Mouse (Mus musculus): ENCODE measurements at regions not wholly inside any gene's neighbourhood (a gene's known extent, or its start where the extent isn't known, plus 50 kb on each side); places are given as distances from the start of the nearest gene placed in this dataset.

DNA sequence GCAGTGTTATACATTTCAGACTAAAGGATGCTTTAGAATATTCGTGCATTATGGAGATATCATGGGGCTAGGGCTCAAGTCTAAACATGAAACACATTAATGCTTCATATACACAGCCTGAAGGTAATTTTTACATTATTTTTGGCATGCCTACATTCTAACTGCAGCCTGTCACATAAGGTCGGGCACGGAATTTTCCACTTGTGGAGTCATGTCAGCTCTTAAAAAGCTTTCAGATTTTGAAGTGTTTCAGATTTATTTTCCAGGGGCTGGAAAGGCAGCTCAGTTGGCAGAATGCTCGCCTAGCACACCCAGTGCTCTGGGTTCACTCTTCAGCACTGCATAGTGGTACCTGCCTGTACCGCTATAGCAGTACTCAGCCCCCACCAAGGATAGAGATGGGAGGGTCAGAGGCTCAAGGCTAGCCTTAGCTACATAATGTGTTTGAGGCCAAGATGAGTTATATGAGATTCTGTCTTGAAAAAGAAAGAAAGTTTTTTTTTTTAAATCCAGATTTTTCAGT is 214.6 kb upstream of the Jarid2 start:
- in situ Hi-C loops (cut with MboI; ENCODE audit: unreplicated experiment in 2 of 2) = no loop called here

DNA sequence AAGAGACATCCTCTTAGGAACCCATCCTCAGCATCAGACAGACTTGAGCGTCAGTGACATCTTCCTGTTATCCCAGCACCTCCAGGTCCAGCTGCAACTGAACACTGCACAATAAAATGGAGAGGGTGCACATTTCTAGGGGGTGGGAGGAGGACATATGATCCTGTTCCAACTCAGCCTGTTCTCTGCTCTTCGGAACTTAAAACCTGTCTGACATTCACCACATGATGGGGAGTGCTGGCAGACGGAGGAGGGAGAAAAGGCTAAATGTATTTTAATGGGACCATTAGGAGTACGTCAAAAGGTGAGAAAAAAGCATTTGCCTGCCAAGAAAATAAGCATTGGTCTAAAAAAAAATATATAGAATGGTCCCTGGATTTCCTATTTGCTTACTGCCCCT is 212.4 kb upstream of the Jarid2 start:
- in situ Hi-C loops (cut with MboI; ENCODE audit: unreplicated experiment in 2 of 2) = no loop called here

DNA sequence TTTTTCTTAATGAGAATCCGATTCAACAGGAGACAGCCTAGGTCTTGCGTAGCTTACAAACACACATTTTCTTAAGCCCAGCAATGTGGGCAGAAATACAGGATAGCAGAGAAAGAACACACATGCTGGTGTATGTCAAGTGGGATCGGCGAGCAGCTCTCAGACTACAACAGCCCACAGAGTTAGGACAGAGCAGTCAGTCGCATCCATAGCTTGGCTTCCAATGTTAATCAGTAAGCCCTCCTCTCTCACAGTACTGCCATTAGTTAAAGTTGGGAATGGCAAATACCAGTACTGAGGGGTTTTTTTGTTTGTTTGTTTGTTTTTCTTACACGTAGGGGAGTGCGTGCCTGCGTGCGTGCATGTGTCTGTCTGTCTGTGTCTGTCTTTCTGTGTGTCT is 212.0 kb upstream of the Jarid2 start:
- in situ Hi-C loops (cut with MboI; ENCODE audit: unreplicated experiment in 2 of 2) = no loop called here

DNA sequence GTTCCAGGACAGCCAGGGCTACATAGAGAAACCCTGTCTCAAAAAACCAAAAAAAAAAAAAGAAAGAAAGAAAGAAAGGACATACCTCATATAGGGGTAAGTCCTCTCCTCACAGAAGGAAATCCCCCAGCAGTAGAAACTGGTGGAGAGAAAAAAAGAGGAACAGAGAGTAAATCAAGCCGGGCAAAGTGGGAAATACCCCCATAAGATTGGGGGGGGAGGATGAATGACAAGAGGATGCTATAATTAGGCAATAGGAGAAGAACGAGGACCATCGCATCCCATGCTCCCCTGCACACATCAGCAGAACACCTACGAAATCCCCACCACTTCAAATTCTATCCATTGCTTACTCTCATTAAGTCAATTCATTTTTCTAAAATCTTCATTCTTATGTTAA is 211.1 kb upstream of the Jarid2 start:
- in situ Hi-C loops (cut with MboI; ENCODE audit: unreplicated experiment in 2 of 2) = no loop called here

DNA sequence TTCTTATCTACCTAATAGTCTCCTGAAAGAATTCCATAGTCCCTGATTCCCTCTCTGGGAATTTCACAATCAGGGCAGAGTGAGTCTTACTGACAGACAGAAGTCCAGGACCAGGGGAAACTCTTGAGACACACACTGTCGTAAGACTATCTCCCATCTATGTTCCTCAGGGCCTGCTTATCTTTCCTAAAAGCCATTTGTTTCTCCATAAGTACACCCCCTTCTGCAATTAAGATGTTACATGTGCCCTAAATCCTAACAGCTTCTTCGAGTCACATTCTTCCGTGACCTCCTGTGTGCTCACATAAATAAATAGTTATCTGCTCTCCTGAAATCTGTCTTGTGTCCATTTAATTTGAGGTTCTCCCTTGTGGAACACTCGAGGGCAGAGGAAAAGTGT is 205.8 kb upstream of the Jarid2 start:
- in situ Hi-C loops (cut with MboI; ENCODE audit: unreplicated experiment in 2 of 2) = no loop called here

DNA sequence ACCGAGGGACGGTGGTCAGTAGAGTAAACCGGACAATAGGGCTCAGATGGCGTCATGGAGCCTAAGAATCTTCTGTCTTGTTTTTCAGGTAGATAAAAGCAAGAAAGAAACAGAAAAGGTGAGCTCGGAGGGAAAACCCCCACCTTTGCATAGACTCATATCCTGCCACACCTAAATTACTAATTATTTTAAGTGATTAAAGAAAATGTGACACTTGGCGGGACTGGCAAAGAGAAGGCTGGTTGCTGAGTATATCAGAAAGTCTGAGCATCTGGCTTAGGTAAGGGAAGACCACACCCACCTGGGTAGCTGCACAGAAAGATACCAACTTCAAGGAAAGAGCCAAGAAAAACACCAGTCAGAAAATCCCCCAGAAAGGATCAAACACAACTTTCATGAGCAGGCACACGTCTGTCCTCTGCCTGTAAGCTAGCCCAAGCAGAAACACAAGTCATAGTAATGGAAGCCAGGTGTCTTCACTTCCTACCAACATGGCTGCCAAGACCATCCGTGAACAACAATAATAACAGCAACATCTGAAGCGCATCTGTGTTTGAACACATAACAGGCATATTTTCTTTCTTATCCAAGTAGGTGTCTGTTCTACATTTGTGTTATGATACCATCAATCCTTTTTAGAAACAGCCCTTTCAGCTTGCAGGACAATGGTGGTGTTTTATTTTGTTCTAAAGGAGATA is 198.3 kb upstream of the Jarid2 start:
- in situ Hi-C loops (cut with MboI; ENCODE audit: unreplicated experiment in 2 of 2) = no loop called here

DNA sequence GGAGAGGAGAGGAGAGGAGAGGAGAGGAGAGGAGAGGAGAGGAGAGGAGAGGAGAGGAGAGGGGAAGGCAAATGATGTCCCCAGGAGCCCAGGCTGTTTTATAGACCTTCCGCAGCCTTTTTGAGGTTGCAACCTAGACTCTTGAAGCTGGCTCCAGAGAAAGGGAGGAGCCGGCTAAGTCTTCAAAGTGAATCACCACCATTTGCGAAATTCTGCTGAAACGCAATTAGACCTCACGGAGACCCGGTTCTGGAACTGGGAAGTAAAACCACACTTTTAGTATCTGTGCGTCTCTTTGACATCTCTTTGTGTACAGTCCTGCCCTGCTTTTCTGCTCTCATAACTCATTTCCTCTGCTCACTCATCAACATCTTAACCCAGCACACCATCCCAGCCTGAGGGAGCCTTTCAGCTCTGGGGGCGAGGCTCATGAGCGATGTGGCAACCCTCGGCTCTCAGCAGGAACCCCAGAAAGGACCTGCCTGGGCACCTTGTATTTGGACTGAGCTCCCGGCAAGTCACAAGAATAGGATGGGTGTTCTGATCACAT is 196.6 kb upstream of the Jarid2 start:
- in situ Hi-C loops (cut with MboI; ENCODE audit: unreplicated experiment in 2 of 2) = no loop called here

DNA sequence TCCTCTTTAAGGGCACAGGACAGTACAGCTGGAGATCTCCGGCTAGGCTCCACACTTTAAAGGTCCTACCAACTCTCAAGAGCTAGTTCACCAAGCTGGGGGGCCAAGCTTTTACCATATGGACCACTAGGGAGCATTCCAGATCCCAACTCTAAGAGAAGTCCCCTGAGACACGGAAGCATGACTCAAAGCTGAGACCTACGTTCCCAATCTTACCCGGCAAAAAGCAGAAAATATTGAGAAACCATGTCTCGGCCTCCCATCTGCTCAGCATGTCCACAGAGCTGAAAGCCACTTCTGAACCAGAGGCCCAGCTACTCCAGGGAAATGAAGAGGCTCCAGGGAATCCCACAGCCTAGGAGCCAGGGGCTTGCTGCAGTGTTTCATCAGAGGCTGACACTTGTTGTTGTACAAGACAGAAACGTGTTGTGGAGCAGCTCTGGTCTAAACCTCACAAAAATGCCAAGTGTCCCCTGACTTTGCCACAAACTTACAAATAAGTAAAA is 194.6 kb upstream of the Jarid2 start:
- in situ Hi-C loops (cut with MboI; ENCODE audit: unreplicated experiment in 2 of 2) = no loop called here

DNA sequence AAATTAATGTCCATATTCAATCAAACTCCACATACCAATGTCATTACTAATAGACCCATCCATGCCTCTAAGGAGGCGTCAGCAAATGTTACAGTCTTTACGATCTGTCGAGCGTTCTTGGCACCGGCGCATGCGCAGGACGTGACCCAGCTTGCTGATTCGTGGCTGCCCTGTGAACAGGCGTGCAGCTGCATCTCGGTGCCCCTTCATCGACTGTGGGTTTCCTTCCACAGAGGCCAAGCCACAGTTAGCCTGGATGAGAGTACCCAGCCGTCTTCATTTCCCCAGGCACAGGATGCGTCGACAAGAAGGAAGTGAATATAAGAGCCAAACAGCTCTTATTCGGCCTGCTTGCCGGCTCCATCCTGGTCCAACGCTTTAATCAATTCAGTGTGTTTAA is 193.8 kb upstream of the Jarid2 start:
- in situ Hi-C loops (cut with MboI; ENCODE audit: unreplicated experiment in 2 of 2) = no loop called here

DNA sequence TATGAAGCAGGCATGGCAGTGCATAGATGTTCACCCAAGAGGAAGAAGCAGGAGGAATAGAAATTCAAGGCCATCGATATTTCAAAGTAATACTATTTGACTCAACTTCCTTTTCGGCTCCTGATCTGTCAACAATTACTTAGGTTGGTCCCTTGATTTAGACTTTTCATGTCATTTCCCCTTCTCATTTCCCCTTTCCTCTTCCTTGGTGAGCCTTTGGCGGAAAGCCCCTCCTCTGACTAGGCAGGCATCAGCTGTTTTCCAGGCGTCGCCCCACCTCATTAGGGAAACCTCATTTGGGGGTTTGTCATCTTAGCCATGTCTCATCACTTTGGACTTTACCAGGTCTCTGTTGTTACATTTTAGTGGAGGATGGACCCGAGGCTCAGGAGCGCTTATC is 191.0 kb upstream of the Jarid2 start:
- in situ Hi-C loops (cut with MboI; ENCODE audit: unreplicated experiment in 2 of 2) = no loop called here

DNA sequence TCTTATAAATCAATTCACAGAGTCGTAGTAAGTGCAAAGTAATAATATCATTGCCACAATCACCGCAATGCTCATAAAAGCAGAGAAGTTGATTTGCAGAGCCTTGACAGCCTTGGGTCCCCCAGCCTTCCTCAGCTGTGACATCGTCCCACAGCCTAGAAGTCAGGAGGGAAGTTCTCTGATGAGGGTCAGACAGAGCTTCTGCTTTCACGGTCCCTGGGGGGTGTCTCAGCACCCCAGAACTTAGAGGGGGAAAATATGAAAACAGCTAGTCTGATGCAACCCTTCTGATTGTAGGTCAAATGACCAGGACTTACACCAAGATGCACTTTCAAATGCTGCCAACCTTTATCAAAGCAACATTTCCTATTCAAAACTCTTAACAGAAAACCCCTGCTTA is 188.9 kb upstream of the Jarid2 start:
- in situ Hi-C loops (cut with MboI; ENCODE audit: unreplicated experiment in 2 of 2) = no loop called here

DNA sequence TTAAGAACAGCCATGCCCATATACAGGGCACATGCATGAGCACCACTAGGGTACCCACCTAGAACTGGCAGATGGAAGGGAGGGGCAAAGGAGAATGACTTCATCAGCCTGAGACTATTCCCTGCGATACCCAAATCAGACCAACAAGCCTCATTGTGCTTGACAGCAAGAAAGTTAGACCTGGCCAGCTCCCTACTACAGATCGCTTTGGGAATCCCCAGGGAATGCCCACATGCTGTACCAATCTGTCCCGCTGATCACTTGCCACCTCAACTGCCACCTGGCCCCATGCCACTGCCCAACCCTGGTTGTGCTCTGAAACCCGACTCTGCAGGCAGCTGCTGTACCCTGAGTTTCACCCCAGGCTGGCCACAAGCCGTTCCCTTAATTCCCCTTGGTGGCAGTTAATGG is 188.0 kb upstream of the Jarid2 start:
- in situ Hi-C loops (cut with MboI; ENCODE audit: unreplicated experiment in 2 of 2) = no loop called here

DNA sequence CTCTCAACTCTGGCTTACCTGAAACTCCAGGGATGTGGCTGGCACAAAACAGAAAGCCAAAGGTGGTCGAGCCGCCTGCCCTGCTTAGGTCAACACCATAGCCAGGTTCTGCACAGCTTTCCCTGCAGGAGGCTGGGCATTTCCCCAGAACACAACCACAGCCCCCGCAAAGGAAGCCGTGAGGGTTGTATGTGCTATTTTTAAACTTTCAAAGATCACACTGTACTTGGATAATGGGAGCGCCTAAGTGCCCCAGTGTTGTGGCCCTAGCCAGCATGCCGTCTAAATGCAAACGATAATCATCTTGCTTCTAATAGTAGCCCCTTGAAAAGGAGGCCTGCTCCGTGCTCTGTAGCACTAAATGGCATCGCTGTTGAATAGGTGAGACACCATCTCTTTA is 184.5 kb upstream of the Jarid2 start:
- in situ Hi-C loops (cut with MboI; ENCODE audit: unreplicated experiment in 2 of 2) = no loop called here

DNA sequence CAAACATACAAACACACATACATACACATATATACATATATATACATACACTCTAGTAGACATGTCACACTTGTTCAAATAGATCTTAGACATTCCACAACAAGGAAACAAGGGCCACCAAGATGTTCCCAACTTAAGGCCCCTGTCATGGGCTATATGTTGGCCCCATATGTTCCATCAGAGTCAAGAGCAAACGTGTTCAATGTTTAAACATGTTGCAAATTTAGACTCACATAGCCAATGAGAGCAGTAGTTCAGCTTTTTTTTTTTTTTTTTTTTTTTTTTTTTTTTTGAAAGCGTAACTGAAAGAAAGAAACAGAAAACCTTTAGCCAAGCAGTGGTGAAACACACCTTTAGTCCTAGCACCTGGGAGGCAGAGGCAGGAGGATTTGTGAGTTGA is 183.0 kb upstream of the Jarid2 start:
- in situ Hi-C loops (cut with MboI; ENCODE audit: unreplicated experiment in 2 of 2) = no loop called here

DNA sequence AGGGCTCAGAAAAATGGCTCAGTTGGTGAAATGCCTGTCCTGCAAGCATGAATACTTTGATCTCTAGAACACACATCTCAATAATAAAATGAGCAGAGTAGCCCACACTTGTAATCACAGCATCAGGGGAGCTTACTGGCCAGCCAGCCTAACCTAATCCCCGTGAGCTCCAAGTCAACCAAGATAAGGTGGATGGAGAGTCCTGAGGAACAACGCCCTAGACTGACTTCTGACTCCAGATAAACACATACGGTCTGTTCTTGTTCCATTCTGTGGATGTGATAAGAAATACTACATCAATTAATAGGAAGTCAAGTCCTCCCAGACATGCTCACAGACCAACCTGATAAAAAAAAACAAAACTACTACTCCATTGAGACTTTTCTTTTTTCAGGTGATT is 180.4 kb upstream of the Jarid2 start:
- in situ Hi-C loops (cut with MboI; ENCODE audit: unreplicated experiment in 2 of 2) = no loop called here

DNA sequence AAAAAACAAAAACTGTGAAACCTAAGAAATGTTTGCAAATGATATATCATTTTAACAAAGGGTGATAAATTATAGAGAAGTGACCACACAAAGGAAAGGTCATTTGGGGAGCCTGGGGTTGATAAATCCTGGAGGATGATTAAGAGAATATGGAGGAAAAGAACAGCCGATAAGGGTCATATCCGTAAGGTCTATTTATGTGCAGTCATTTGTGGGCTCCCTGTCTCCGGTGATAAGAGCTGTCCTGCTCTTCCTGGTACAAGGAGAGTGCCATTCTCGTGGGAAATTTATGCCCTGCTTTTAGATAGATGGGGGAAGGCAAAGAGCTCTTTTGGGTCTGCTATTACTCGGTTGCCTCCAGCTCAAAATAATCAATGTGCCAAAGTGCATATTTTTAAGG is 175.9 kb upstream of the Jarid2 start:
- in situ Hi-C loops (cut with MboI; ENCODE audit: unreplicated experiment in 2 of 2) = no loop called here

DNA sequence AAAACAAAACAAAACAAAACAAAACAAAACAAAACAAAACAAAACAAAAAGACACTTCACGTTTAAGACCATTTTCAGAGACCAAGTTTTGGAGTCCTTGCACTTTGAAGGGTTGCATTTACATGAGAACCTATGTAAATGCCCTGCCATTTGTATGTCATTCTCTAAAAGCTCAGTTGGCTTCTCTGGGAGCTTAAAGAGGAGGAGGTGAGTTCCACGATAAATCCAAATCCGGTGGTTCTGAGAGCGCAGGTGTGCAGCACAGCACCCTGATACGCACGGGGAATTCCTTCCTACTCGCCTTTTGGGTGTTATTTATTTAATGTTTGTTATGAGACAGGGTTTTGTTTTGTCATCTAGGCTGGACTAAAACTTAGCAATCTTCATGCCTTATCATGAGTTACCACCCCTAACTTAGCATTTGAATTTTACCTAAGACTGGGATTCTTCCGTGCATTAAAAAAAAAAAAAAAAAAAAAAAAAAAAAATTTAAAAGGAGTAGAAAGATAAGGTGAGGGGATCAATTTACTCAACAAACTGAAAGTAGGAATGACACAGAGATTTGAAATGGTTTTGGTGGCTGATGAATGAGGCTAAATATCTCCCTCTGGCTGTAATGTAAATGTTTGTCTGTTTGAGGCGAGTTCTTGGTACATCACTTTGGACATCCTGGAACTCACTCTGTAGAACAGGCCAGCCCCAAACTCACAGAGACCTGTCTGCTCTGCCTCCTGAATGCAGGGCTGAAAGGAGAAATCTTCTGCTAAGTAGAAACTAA is 174.4 kb upstream of the Jarid2 start:
- in situ Hi-C loops (cut with MboI; ENCODE audit: unreplicated experiment in 2 of 2) = no loop called here

DNA sequence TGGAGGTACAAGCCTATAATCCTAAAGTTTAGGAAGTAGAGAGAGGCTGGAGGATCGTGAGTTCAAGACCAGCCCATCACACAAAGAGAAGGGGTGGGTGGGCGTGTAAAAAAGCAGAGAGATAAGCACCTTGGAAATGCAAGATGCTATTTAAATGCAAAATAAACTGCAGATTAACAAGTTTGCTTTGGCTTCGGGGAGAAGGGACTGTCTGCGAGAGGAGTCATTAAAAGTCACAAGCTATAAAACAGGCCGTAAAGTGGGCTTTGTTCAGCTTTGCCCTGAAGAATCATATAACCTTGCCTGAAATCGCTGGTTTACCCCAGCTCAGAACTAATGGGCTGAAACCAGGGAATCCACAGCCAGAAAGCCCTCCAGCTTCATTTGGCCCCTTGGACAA is 173.3 kb upstream of the Jarid2 start:
- in situ Hi-C loops (cut with MboI; ENCODE audit: unreplicated experiment in 2 of 2) = no loop called here

DNA sequence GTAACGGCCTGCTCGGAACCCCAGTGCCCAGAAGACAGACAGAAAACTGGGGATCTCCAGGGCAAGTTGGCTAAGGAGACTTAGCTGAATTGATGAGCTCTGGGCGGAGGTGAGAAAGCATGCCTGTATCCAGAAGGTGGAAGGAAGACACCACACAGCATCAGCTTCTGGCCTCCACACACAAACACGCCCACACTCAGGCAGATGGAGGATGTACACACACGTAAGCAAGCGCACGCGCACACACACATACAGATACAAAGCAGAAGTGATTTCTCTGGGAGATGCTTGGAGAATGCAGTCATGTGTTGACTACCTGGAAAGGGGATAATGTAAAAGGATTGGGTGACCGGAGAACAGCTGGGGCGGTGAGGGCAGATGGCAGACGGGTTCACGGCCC is 171.2 kb upstream of the Jarid2 start:
- in situ Hi-C loops (cut with MboI; ENCODE audit: unreplicated experiment in 2 of 2) = no loop called here

DNA sequence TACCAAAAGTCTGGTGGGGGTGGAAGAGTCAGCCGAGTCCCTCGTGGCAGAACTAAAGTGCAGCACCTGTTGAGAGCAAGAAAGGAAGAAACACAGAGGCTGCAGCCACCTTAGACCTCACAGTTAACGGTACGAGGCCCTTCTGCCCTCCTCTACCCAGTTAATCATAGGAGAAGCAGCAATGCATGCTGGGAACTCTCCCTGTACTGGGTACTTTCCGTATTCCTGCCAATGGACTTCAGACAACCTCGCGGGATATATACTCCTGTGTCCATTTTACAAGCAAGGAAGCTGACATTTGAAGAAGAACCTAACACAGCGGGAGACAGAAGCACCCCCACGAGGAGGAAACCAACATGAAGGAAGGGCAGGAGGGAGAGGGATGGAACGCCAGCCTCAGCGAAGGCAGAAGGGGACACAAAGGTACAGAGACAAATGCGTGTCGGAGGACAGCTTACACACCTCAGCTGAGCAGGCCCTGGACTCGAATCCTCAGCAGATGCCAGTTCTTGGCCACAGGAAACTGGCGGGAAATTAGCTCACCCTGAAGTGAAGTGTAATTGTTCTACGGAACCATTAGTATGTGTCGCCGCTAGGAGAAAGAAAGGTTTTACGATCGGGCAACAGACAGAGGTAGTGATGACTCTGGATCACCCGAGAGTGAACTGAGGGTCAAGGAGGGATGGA is 170.6 kb upstream of the Jarid2 start:
- in situ Hi-C loops (cut with MboI; ENCODE audit: unreplicated experiment in 2 of 2) = no loop called here

DNA sequence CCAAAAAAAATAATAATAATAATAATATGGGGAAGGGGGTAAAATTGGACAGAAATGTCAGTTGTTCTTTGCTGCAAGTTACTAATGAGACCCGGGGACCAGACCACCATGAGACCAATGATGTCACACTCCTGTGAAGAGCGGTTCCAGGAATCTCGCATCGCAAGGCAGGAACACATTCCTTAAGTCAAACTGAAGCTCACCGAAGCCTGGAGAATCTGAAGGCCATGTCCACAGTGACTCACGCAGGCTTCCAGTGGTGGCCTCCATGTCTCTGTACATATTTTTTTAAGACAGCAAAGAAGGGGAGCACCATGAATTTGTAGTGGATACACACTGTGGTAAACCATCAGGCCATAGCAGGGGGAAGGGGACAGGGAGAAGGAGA is 170.1 kb upstream of the Jarid2 start:
- in situ Hi-C loops (cut with MboI; ENCODE audit: unreplicated experiment in 2 of 2) = no loop called here
